Mouse (Mus musculus) spleen, adult 2 months (tissue): Measurements from ENCODE around the gene H2-M5.

Experiments
- CTCF ChIP-seq: fragments of 200-500 bp; IDR thresholded peaks from 2 replicates; pipeline ENCODE4 v1.5.1; 2011; ENCODE audit warnings: mild to moderate bottlenecking, inconsistent platforms; ENCODE audit not compliant: insufficient read depth, insufficient read length, insufficient replicate concordance; ENCODE audit errors: extremely low read depth
- POLR2A ChIP-seq: fragments of 200-500 bp; IDR thresholded peaks from 2 replicates; pipeline ENCODE4 v1.6.1; 2011; ENCODE audit warnings: low read depth, low read length, inconsistent platforms

GRCm38 (mm10) chr17:36981845-36982244, 7.5 kb downstream of the H2-M5 start:
- TF ChIP-seq CTCF = no peak
- TF ChIP-seq POLR2A = no peak
